Mouse (Mus musculus) c-Kit-positive CD71-positive TER-119-positive erythroid progenitor cells, embryonic 14.5 days (primary cell): ENCODE data around the gene Cdca8.
A peak's percentile ranks its signal among the peaks of the same experiment; 100 is the strongest.

Experiments used
- DNase-seq: peaks from one replicate; pipeline ENCODE4 v3.0.0-alpha.2; 2013; ENCODE audit warnings: low spot score

Gene Cdca8

GRCm38 (mm10) chr4:124953546-124953945 lies 14.4 kb upstream of the Cdca8 start:
- no peak for DNase-seq

DNA sequence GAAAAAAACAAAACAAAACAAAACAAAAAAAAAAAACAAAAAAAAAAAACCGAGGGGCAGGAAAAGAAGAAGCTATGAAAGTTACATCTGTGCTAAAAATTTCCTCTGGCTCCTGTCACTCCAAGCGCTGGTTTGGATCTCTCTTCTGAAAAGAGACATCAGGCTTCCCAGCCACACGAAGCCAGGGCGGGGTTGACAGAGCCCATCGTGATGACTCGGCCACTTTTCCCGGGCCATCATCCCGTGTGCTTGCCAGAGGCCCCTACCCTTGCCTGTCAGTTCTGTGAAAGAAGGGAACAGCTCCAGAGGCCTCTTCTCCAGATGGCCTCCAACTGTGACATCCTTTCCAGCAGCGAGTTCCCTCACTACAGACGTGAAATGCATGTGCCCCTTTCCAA lies 11.9 kb upstream of the Cdca8 start:
- no peak for DNase-seq

GRCm38 (mm10) chr4:124950181-124951035 lies 11.3 kb upstream of the Cdca8 start:
- DNase-seq: no peak

DNA sequence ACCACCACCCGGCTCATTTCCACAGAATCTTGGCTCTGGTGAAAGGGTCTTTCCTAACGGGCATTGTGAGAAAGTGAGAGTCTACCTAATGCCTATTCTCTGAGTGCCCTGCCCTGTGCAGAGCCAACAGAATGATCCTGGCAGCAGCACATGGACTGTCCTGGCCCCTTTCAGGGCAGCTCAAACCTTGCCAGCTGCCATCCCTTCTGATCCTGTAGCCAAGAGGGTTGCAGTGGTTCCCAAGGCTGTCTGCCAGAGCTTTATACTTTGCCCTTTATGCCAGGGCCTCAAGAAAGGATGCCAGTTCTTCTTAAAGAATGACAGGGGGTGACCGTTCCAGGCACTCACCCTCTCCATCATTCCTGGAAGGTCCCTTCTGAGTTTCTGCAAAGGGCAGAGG lies 10.4 kb upstream of the Cdca8 start:
- DNase-seq: no peak

- no peak for DNase-seq
Observed at GRCm38 (mm10) chr4:124944961-124945360, 5.8 kb upstream of the Cdca8 start.

GRCm38 (mm10) chr4:124943781-124944180 lies 4.7 kb upstream of the Cdca8 start:
- DNase-seq: no peak

- peak; percentile 78 for DNase-seq
Observed at GRCm38 (mm10) chr4:124943022-124943421, 3.9 kb upstream of the Cdca8 start.

DNA sequence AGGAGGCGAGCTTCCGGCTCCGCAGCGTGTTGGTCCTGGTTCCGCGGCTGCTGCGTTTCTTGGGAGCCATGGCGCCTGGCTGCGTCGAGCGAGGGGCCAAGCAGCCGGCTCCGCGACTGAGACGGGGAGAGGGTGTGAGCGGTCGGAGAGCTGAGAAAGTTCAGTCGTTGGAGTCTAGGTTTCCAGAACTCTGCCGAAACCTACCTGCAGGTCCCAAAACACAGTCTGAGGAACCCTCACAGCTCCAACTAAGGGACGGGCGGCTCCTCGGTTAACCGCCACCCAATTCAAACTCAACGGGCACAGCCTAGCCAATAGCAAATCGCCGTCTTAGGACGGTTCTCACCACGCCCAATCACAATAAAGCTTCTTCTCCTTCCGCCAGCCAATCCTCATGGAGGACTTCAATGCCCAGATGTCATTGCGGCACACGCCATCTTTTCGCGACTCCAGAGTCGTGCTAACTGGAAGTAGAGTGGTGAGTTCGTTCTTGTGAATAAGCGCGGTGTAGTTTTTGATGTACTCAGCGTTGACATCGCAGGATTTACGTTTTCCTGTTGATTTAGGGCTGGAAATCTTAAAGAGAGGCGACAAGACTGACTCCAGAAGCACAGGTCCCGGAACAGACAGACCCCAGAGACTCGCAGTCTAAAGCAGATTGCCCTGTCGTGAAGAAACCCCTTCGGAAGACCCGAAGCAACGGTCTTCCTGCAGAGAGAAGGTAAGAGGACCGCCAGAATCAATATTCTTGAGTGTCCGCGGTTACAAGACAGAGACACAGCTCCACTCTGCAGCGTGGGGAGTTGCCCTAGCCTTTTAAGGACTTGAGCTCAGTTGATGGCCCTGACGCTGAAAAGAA lies 2.3 kb downstream of the Cdca8 start, which contains the start of gene 9930104L06Rik:
9930104L06Rik (plus strand) TSS at position 436 of the 859 bp plus-strand sequence.
- DNase-seq: peak; percentile 97

GRCm38 (mm10) chr4:124928102-124928501 lies 11.0 kb downstream of the Cdca8 start:
- DNase-seq: no peak

- no peak for DNase-seq
Observed at GRCm38 (mm10) chr4:124905971-124906822, 32.9 kb downstream of the Cdca8 start.

DNA sequence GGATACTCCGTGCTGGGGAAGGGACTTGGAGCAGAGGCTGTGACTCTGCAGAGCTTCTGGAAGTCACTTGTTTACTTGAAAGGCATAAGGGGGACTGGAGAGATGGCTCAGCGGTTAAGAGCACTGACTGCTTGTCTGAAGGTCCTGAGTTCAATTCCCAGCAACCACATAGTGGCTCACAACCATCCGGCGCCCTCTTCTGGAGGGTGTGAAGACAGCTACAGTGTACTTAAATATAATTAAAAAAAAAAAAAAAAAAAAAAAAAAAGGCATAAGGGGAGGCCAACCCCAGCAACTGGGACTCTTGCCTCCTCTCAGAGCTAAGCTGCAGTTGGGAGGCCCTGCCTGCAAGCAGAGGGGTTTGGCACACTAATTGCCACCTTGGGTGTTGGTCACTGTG lies 33.7 kb downstream of the Cdca8 start:
- no peak for DNase-seq

GRCm38 (mm10) chr4:124899906-124900305 lies 39.2 kb downstream of the Cdca8 start:
- no peak for DNase-seq

DNA sequence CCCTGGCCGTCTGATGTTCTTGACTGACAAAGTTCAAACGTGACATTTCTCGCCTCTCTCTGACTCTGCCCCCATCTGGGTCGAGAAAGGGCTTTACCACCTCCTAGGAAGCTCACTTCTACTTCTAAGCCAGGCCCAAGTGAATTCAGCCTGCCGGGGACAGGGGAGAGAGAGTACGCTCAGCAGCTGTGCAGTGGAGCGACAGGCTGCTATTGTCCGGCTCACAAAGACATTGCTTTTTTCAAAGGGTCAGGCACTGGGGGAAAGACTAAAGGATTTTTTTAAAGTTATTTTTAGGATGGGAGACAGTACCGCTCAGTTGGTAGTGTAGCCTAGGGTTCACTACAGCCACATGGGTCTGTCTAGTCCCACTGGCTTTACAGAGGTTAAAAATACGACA lies 40.7 kb downstream of the Cdca8 start:
- no peak for DNase-seq

DNA sequence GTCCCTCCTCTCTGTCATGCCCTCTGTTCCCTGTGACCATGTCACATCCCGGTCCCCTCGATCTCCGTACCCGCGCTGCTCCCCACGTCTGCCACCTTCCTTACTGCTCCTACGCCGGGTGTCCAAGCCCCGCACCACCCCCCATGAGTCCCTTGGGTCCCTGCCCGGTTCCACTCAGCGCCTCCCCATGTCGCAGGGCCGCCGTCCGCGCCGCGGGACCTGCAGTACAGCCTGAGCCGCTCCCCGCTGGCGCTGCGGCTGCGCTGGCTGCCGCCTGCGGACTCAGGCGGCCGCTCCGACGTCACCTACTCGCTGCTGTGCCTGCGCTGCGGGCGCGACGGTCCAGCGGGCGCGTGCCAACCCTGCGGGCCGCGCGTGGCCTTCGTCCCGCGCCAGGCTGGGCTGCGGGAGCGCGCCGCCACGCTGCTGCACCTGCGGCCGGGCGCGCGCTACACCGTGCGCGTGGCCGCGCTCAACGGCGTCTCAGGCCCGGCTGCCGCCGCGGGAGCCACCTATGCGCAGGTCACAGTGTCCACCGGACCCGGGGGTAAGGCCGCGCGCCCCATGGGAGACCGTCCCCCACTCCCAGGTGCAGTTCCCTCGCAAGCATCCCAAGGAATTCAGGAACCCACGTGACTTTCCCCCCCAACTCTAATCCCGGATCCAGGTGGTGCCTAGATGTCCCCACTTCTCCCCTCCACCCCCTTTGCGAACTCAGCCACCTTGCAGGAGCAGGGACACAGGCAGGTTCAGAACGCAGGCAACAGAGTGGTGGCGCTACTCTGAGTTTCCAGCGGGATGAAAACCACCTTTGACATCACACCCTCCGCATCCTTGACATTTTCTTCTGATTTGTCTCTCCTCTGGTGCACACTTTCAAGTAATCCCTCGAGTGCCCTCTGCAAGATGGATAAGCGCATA lies 44.3 kb downstream of the Cdca8 start:
- DNase-seq: no peak

GRCm38 (mm10) chr4:124893769-124894168 lies 45.3 kb downstream of the Cdca8 start:
- no peak for DNase-seq

GRCm38 (mm10) chr4:124890831-124891230 lies 48.3 kb downstream of the Cdca8 start:
- DNase-seq: no peak

GRCm38 (mm10) chr4:124889935-124890334 lies 49.2 kb downstream of the Cdca8 start:
- DNase-seq: no peak

DNA sequence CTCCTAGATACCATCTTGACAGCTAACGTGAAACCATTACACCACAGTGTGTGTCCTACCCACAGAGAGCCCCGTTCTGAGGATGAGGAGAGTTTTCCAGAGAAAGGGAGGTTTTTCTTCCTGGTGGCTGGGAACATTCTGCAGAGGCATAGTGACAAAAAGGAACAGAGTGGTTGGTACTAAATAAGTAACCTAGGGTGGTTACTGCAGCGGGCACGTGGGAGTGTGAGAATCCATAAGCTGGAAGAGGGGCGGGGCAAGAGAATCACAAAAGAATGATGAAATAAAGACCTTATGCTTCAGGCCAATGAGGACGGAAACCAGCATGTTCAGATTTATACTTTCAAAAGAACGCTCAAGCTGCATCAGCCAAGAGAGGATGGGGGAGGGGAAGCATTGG lies 50.4 kb downstream of the Cdca8 start:
- DNase-seq: no peak

DNA sequence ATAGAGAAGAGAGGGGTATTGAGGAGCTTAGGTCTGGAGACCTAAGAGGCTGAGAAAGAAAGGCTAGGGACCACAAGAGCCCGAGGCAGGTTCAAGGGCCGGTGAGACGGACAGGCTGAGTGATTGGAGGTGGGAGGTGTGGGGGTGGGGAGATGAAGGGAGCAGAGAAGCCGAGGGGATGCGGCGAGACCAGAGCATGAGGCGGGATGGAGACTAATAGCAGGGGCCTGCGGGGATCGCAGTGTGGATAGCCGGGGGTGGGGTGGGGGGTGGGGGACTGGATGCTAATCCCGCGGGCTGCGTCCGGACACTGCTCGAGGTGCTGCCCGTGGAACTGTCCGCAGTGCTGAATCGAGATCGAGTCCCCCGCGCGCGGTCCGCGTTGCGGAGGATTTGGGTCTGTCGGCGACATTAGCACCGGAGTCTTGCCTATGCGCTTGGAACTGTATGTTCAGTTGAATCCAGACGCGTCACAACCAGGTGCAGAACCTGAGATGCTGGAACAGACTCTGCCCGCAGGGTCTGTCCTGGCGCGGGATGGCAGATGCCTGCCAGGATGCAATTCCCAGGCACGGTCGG lies 56.9 kb downstream of the Cdca8 start:
- DNase-seq: no peak

DNA sequence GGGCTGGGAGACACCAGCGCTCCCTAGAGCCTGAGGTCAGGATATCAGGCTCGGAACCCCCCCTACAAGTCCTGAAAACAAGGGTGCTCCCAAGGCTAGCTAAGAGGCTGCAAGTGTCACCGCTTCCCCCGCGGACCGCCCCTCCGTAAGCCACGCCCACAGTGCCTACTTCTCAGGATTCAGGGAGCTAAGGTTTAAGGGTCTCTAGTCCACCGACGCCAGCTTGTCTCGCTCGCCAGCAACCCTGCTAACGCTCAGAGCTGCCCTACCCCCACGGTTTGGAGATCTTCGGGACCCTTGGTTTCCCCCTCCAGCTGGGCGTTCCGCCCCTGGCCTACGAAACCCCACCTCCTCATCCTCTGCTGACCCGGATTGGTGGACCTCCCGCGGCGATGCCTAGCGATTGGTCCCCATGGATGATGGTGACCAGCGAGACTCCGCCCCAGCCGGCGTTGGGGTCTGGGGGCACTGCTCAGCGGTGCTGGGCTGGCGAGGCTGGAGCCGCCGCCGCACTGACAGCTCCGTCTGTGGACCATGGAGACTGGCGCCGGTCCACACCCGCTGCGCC lies 57.7 kb downstream of the Cdca8 start:
- no peak for DNase-seq
